Mouse (Mus musculus): ENCODE results near the gene Mast1. TPM values are rescaled to one million over a fixed set of nuclear protein-coding genes. Genes with fewer than 3 reads are reported as not detected.
A peak's percentile ranks its signal among the peaks of the same experiment; 100 is the strongest.

The Mast1 gene
- polyA plus RNA-seq, 1 experiment from 2014 or later = 0.15 TPM

GRCm38 (mm10) chr8:84967532-84968304 lies 30.6 kb upstream of the Mast1 start:
- Histone ChIP-seq H3K9me3 (replicated peaks; ENCODE audit: control insufficient read depth, low read length) (no peaks in the 10 kb centered on the region), H3K4me3 (ENCODE audit: low read depth, low read length) (no peak overlapping the region), H3K27me3 (ENCODE audit: control insufficient read depth, insufficient read depth, low read depth, low read length) (no peaks in the 10 kb centered on the region), H3K27ac (ENCODE audit: low read length) (peak overlapping the region; percentile 97), H3K4me2 (ENCODE audit: low read depth, low read length) (peak overlapping the region; percentile 88), H3K36me3 (ENCODE audit: control insufficient read depth, insufficient read depth) (peaks cover 27% of the 10 kb centered on the region), H3K9ac (ENCODE audit: low read depth, low read length) (no peak overlapping the region; the same call in 1 of the 2 replicates), H3K4me1 (ENCODE audit: control insufficient read depth, low read depth, low read length) (peaks cover 47% of the 10 kb centered on the region)
- 82% methylated on average over 13 of the region's 13 CpGs for WGBS (ENCODE audit: insufficient replicate concordance)
- ATAC-seq (ENCODE audit: low read depth) = no peak

GRCm38 (mm10) chr8:84966603-84967002 lies 29.4 kb upstream of the Mast1 start:
- ATAC-seq (ENCODE audit: low read depth) = no peak
- peak overlapping the region; percentile 97 for H3K27ac ChIP-seq (ENCODE audit: low read length)
- H3K4me1 ChIP-seq (ENCODE audit: control insufficient read depth, low read depth, low read length) = peaks cover 37% of the 10 kb centered on the region
- H3K9ac ChIP-seq (ENCODE audit: low read depth, low read length) = peak overlapping the region; percentile 41
- no peaks in the 10 kb centered on the region for H3K27me3 ChIP-seq (ENCODE audit: control insufficient read depth, insufficient read depth, low read depth, low read length)
- WGBS (ENCODE audit: insufficient replicate concordance) = 14% methylated on average over 3 of the region's 3 CpGs
- peak overlapping the region; percentile 79 for H3K4me3 ChIP-seq (ENCODE audit: low read depth, low read length)
- H3K36me3 ChIP-seq (ENCODE audit: control insufficient read depth, insufficient read depth) = peaks cover 16% of the 10 kb centered on the region
- H3K9me3 ChIP-seq (replicated peaks; ENCODE audit: control insufficient read depth, low read length) = no peaks in the 10 kb centered on the region
- H3K4me2 ChIP-seq (ENCODE audit: low read depth, low read length) = peak overlapping the region; percentile 46

- Histone ChIP-seq H3K27me3 (ENCODE audit: control insufficient read depth, insufficient read depth, low read depth, low read length) (no peaks in the 10 kb centered on the region), H3K4me2 (ENCODE audit: low read depth, low read length) (peak overlapping the region; percentile 84), H3K4me3 (ENCODE audit: low read depth, low read length) (peak overlapping the region; percentile 79), H3K27ac (ENCODE audit: low read length) (peak overlapping the region; percentile 97), H3K9me3 (replicated peaks; ENCODE audit: control insufficient read depth, low read length) (no peaks in the 10 kb centered on the region), H3K9ac (ENCODE audit: low read depth, low read length) (peak overlapping the region; percentile 78), H3K4me1 (ENCODE audit: control insufficient read depth, low read depth, low read length) (peaks cover 36% of the 10 kb centered on the region), H3K36me3 (ENCODE audit: control insufficient read depth, insufficient read depth) (peaks cover 14% of the 10 kb centered on the region)
- under 1% methylated on average over 41 of the region's 41 CpGs for WGBS (ENCODE audit: insufficient replicate concordance)
- ATAC-seq (ENCODE audit: low read depth) = peak; percentile 81
Observed at GRCm38 (mm10) chr8:84965731-84966291, 28.7 kb upstream of the Mast1 start.

- Histone ChIP-seq H3K4me1 (ENCODE audit: control insufficient read depth, low read depth, low read length) (peaks cover 31% of the 10 kb centered on the region), H3K27ac (ENCODE audit: low read length) (no peak overlapping the region), H3K4me2 (ENCODE audit: low read depth, low read length) (peak overlapping the region; percentile 84), H3K36me3 (ENCODE audit: control insufficient read depth, insufficient read depth) (peaks cover 20% of the 10 kb centered on the region), H3K4me3 (ENCODE audit: low read depth, low read length) (peak overlapping the region; percentile 79; the same call in 1 of the 2 replicates), H3K9me3 (replicated peaks; ENCODE audit: control insufficient read depth, low read length) (no peaks in the 10 kb centered on the region), H3K9ac (ENCODE audit: low read depth, low read length) (no peak overlapping the region), H3K27me3 (ENCODE audit: control insufficient read depth, insufficient read depth, low read depth, low read length) (no peaks in the 10 kb centered on the region)
- 71% methylated on average over 4 of the region's 4 CpGs for WGBS (ENCODE audit: insufficient replicate concordance)
- ATAC-seq (ENCODE audit: low read depth) = no peak
Observed at GRCm38 (mm10) chr8:84963952-84964351, 26.8 kb upstream of the Mast1 start.

GRCm38 (mm10) chr8:84959811-84960210 lies 22.7 kb upstream of the Mast1 start:
- peaks cover 34% of the 10 kb centered on the region for H3K36me3 ChIP-seq (ENCODE audit: control insufficient read depth, insufficient read depth)
- H3K9ac ChIP-seq (ENCODE audit: low read depth, low read length) = no peak overlapping the region

GRCm38 (mm10) chr8:84956768-84957167 lies 19.6 kb upstream of the Mast1 start:
- Histone ChIP-seq H3K27ac (ENCODE audit: low read length) (no peak overlapping the region), H3K9ac (ENCODE audit: low read depth, low read length) (no peak overlapping the region), H3K36me3 (ENCODE audit: control insufficient read depth, insufficient read depth) (peaks cover 31% of the 10 kb centered on the region), H3K4me3 (ENCODE audit: low read depth, low read length) (no peak overlapping the region), H3K27me3 (ENCODE audit: control insufficient read depth, insufficient read depth, low read depth, low read length) (peaks cover 10% of the 10 kb centered on the region), H3K4me2 (ENCODE audit: low read depth, low read length) (no peak overlapping the region), H3K4me1 (ENCODE audit: control insufficient read depth, low read depth, low read length) (peaks cover 4% of the 10 kb centered on the region; the same call in 1 of the 2 replicates), H3K9me3 (replicated peaks; ENCODE audit: control insufficient read depth, low read length) (no peaks in the 10 kb centered on the region)
- 58% methylated on average over 2 of the region's 2 CpGs for WGBS (ENCODE audit: insufficient replicate concordance)
- no peak for ATAC-seq (ENCODE audit: low read depth)

More at GRCm38 (mm10) chr8:84959811-84960210, 22.7 kb upstream of the Mast1 start:
- H3K4me2 ChIP-seq (ENCODE audit: low read depth, low read length) = no peak overlapping the region
- H3K4me3 ChIP-seq (ENCODE audit: low read depth, low read length) = no peak overlapping the region
- no peaks in the 10 kb centered on the region for H3K27me3 ChIP-seq (ENCODE audit: control insufficient read depth, insufficient read depth, low read depth, low read length)
- H3K4me1 ChIP-seq (ENCODE audit: control insufficient read depth, low read depth, low read length) = peaks cover 2% of the 10 kb centered on the region
- no peak overlapping the region for H3K27ac ChIP-seq (ENCODE audit: low read length)
- WGBS (ENCODE audit: insufficient replicate concordance) = 87% methylated on average over 7 of the region's 7 CpGs
- no peaks in the 10 kb centered on the region for H3K9me3 ChIP-seq (replicated peaks; ENCODE audit: control insufficient read depth, low read length)
- no peak for ATAC-seq (ENCODE audit: low read depth)

- no peaks in the 10 kb centered on the region for H3K9me3 ChIP-seq (replicated peaks; ENCODE audit: control insufficient read depth, low read length)
- H3K36me3 ChIP-seq (ENCODE audit: control insufficient read depth, insufficient read depth) = peaks cover 9% of the 10 kb centered on the region
- H3K27ac ChIP-seq (ENCODE audit: low read length) = no peak overlapping the region
- no peak overlapping the region for H3K4me2 ChIP-seq (ENCODE audit: low read depth, low read length)
- peaks cover 42% of the 10 kb centered on the region for H3K27me3 ChIP-seq (ENCODE audit: control insufficient read depth, insufficient read depth, low read depth, low read length)
- no peak overlapping the region for H3K4me3 ChIP-seq (ENCODE audit: low read depth, low read length)
- H3K9ac ChIP-seq (ENCODE audit: low read depth, low read length) = no peak overlapping the region
- H3K4me1 ChIP-seq (ENCODE audit: control insufficient read depth, low read depth, low read length) = peaks cover 4% of the 10 kb centered on the region; the same call in 1 of the 2 replicates
- peak; percentile 67; the same call in 1 of the 2 replicates for ATAC-seq (ENCODE audit: low read depth)
- 4% methylated on average over 18 of the region's 18 CpGs for WGBS (ENCODE audit: insufficient replicate concordance)
Observed at GRCm38 (mm10) chr8:84952612-84953255, 15.6 kb upstream of the Mast1 start.

GRCm38 (mm10) chr8:84949753-84950152 lies 12.6 kb upstream of the Mast1 start:
- Histone ChIP-seq H3K4me2 (ENCODE audit: low read depth, low read length) (no peak overlapping the region), H3K9ac (ENCODE audit: low read depth, low read length) (no peak overlapping the region), H3K36me3 (ENCODE audit: control insufficient read depth, insufficient read depth) (no peaks in the 10 kb centered on the region), H3K27me3 (ENCODE audit: control insufficient read depth, insufficient read depth, low read depth, low read length) (peaks cover 70% of the 10 kb centered on the region), H3K4me3 (ENCODE audit: low read depth, low read length) (no peak overlapping the region), H3K27ac (ENCODE audit: low read length) (no peak overlapping the region), H3K9me3 (replicated peaks; ENCODE audit: control insufficient read depth, low read length) (no peaks in the 10 kb centered on the region), H3K4me1 (ENCODE audit: control insufficient read depth, low read depth, low read length) (peaks cover 11% of the 10 kb centered on the region)
- WGBS (ENCODE audit: insufficient replicate concordance) = 18% methylated on average over 12 of the region's 12 CpGs
- no peak for ATAC-seq (ENCODE audit: low read depth)

- Histone ChIP-seq H3K9ac (ENCODE audit: low read depth, low read length) (no peak overlapping the region), H3K4me3 (ENCODE audit: low read depth, low read length) (no peak overlapping the region), H3K36me3 (ENCODE audit: control insufficient read depth, insufficient read depth) (no peaks in the 10 kb centered on the region), H3K4me1 (ENCODE audit: control insufficient read depth, low read depth, low read length) (peaks cover 13% of the 10 kb centered on the region), H3K4me2 (ENCODE audit: low read depth, low read length) (no peak overlapping the region), H3K9me3 (replicated peaks; ENCODE audit: control insufficient read depth, low read length) (no peaks in the 10 kb centered on the region), H3K27me3 (ENCODE audit: control insufficient read depth, insufficient read depth, low read depth, low read length) (peaks cover 82% of the 10 kb centered on the region), H3K27ac (ENCODE audit: low read length) (no peak overlapping the region)
- WGBS (ENCODE audit: insufficient replicate concordance) = 12% methylated on average over 9 of the region's 9 CpGs
- ATAC-seq (ENCODE audit: low read depth) = no peak
Observed at GRCm38 (mm10) chr8:84947241-84947545, 10.0 kb upstream of the Mast1 start.
